Mouse (Mus musculus): ENCODE results near the gene Wee2. TPM values are rescaled to one million over a fixed set of nuclear protein-coding genes. Genes with fewer than 3 reads are reported as not detected.

The Wee2 gene
- total RNA-seq, 2 experiments from 2014 or later, result not detected

DNA sequence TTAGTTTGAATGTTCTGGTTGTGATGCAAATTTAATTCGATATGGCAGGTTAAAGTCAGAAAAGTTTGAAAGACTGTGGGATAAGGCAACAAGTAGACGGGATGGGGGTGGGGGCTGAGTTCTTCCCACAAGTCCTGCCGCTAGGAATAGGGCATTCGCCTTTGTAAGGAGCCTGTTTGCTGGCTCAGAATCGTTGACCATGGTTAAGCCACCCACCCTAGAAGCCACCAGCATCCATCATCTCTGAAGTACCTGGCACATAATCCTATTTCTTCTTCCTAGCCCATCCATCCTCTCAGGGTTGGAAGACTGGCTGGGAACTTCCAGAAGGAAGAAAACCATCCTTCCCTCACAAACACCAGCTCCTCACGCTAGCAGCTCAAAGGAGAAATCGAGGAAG, 4.2 kb upstream of the Wee2 start:
- no peak for ATAC-seq (replicated peaks; ENCODE audit: low FRiP score, poor library complexity, severe bottlenecking)

DNA sequence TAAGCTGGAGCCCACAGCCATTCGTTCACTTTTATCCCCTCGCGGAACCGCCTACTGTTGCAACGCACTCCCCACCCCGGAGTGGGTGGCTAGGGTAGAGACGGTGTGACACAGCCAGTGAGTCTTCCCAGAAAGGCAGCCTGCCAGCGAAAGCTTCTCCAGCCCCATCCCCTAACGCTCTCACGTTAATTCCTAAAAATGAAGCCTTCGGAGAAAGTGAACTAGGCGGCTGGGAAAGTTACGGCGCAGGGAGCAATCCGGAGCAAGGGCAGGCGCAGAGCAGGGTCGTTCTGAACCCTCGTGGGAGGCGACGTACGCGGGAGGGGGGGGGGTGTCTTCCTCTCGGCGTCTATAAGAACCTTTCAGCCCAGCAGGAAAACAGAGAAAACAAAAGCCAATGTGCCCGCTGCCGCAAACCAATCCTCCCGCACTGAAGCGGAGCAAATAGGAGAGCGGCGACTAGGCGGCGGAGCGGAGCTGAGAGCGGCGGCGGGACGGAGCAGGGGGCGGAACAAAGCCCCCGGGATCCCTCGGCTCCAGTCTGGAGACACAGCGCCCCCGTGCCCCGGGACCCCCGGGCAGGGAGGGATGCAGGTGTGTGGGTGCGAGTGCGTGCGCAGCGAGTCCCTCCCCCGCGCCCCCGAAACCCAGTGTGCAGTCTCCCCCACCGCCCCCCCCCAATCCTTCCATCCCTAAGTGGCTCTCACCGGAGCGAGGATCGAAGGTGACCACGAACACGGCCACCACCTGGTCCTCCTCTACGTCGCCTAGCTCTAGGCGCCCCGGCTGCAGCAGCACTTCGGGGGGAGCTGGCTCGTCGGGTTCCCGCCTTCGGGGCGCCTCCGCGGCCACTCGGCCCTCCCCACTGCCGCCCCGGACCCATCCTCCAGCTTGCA, 3.5 kb upstream of the Wee2 start:
- ATAC-seq (replicated peaks; ENCODE audit: low FRiP score, poor library complexity, severe bottlenecking), result no peak

DNA sequence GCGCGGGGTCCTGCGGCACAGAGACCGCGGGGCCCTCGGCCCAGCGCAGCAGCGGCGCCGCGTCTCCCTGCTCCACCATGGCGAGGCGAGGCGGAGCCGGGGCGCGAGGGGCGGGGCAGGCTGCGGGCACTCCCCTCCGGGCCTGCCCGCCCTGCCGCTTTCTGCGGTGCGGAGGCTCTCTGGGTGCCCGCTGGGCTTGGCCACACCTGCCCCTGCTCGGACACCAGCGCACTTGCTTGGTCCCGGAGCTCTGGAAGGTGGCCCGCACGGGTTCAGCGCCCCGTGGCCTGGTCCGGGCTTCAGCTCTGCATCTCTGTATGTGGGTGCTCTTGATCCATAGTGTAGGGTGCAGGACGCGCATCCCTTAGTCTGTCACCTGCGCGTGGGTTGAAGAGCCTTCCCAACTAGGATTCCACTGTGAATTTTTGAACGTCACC, 2.8 kb upstream of the Wee2 start, which contains the start of gene E330009J07Rik:
TSS of gene E330009J07Rik (minus strand) at position 89 of the 437 bp plus-strand sequence.
- ATAC-seq (replicated peaks; ENCODE audit: low FRiP score, poor library complexity, severe bottlenecking), result no peak; the same call in 1 of the 2 replicates

DNA sequence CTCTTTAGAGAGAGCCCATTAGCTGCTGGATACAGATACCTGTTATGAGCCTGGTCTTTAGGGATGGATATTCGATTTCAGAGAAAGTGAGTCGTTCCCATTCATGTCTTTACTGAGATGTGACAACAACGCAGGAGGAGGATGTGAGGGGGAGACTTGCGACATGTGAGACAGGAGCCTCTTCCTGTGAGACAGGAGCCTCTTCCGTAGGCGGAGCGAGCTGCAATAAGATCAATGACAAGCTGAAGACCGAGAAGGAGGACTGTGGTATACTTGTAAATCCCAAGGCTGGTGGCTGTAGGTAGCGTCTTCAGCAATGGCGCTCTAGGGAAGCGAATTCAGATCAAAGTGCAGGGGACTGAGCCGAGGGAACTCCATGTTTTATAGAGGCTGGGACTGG, 843 bp downstream of the Wee2 start:
- no peak for ATAC-seq (replicated peaks; ENCODE audit: low FRiP score, poor library complexity, severe bottlenecking)

DNA sequence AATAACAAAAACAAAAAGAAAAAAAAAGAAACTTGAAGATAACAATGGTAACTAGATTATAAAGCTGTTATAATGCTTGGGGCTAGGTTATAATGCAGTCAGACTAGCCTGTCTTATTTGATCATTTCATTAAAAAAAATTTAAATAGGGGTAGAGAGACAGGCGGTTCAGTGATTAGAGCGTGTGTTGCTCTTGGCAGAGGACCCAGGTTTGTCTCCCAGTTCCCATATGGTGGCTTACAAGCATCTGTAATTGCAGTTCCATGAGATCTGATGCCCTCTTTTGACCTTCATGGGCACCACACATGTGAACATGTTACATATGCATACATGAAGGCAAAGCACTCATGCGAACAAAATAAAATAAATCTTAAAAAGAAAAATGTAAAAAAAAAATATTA, 2.4 kb downstream of the Wee2 start:
- no peak for ATAC-seq (replicated peaks; ENCODE audit: low FRiP score, poor library complexity, severe bottlenecking)

DNA sequence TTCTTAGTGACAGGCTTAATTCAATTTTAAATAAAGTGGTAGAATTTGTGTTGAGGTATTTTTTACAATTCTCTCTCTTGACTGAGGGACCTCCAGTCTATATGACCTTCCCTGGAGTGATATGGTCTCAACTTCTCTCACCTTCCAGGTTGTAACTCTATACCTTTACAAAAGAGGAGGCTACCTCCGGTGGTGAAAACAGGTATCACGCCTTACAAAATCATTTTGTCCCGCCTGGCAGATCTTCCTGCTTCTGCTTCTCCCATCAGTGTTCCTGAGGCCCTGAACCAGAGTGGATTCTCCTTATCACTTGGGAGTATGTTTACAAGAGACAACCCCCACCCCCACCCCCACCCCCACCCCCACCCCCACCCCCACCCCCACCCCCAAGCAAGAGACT, 2.9 kb downstream of the Wee2 start:
- ATAC-seq (replicated peaks; ENCODE audit: low FRiP score, poor library complexity, severe bottlenecking), result no peak

DNA sequence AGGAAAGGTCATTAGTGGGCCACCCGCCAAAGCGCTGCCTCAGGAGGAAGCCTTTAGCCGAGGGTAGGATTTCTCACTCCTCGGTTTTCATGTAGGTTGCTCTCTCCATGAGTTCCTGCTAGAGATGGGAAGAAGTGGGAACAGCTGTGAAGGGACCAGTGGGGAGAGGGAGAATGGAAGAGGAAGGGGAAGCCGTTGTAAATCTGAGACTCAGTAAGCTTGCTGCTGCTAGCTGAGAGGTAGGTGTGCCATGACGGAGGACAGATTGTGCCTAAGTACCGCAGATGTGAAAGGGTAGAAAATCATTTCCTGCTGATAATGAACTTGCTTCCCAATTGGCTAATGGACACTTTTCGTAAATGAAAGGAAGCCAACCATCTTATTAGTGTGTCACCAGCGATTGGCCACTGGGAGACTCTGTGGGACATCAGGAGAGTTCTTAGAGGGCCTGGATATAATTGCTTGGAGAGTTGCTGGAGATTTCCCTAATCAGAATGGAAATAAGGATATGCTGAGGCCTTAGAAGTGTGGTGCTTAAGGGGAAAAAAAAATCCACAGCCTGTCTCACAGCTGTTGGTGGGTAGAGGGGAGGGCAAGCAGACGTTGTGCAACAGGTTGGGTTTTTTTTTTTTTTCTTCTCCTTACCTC, 4.5 kb downstream of the Wee2 start:
- ATAC-seq (replicated peaks; ENCODE audit: low FRiP score, poor library complexity, severe bottlenecking), result no peak

DNA sequence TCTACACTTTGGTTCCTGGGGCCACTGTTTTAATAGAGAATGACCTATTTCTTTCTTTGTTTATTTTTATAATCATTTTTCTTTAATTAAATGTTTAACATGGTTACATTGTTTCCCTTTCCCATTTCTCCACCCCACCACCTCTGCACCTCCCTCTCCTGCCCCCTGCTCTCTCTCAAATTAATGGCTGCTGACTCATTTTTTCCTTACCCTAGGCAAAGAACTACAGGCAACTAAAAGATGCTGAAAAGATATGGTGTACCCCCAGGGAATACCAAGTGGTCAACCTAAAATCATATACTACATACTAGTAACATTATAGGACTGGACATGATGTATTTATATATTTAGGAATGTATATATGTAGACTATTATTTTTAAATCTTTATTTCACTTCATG, 9.7 kb downstream of the Wee2 start:
- no peak for ATAC-seq (replicated peaks; ENCODE audit: low FRiP score, poor library complexity, severe bottlenecking)

DNA sequence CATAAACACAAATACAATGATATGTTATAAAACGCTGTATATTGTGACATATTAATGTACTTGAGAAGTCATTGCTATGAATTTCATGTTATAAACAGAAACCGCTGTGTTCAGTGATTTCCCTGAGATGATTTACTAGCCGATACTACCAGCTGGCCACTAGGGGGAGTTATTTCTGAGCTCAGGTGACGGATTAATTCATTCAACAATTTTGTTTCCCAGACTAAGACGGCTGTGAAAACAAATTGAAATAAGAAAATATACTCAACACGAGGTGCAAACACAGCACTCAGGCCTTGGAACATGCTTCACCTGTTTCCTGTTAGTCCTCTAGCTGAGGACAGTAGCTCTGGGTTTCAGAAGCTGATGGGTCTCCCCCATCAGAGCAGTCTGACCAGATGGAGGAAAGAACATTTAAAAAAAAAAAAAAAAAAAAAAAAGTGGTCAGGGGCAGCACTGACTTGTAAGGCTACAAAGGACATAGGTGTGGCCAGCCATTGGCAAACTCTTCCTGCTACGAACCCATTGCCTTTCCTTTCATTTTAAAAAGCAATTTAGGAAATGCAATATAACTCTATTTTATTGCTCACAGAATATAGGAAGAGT, 15.7 kb downstream of the Wee2 start:
- no peak; the same call in 1 of the 2 replicates for ATAC-seq (replicated peaks; ENCODE audit: low FRiP score, poor library complexity, severe bottlenecking)

DNA sequence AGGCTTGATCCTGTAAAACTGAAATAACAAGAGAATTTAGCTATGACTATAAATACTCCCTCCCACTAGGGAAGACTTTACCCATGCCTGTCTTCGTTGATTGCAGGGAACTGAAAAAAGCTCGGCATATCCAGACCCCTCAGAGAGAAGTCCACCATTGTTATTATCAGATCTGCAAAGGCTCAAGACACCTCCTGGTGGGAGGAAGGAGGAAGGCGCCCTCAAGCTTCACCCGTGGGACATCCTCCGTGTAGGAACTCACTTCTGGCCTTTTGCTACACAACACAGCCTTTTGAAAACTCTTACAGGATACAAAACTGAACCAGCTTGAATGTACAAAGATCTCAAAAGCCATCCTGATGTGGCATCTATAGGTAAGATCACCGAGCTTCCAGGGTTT, 26.8 kb downstream of the Wee2 start:
- no peak for ATAC-seq (replicated peaks; ENCODE audit: low FRiP score, poor library complexity, severe bottlenecking)

DNA sequence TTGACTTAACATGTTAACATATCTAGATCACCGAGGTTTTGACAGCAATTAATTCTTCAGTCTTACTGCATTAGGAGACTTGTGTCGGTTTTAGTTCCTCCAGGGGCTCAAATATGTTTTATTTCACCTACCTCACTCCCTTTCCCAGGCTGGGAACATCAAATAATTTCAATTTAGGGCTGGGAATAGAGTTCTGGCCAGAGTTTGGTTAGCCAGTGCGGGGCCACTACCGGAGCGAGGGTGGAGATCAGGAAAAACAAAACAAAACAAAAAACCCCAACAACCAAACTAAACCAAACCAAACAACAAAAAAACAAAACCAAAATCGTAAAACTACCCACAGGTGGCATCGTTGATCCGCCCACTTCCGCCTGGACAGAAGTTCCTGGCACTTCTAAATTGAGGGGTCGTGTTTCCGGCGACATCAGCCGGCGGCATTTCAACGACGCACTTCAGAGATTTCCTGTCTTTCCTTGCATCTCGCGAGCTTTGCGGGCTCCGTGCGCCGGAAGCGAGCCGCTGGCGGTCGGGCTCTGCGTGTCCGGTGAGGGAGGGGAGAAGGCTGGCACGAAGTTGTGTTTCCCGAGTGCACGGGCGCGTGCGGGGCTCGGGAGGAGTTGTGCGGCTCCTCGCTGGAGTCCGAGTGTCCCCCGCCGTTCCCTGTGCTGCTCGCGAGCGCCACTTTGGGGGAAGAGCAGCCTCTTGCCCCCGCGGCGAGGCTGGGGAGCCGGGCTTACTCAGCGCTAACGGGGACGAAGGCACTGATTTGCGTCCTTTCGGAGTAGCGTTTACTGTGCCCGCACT, 32.2 kb downstream of the Wee2 start, which contains the start of gene Ssbp1:
TSS of gene Ssbp1 (plus strand) at position 437 of the 804 bp plus-strand sequence.
- peak; percentile 98 for ATAC-seq (replicated peaks; ENCODE audit: low FRiP score, poor library complexity, severe bottlenecking)

DNA sequence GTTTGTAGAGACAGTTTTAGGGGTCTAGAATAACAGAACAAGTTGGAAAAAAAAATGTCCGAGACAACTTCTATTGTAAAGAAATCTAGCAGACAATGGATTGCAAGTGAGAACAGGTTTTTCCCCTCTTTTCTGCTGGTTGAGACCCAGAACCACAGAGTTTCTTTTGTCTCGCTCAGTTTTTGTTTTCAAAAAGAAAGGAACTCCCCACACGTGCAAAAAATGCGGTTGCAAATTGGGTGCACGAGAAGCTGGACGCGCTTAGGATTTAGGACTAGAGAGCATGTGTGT, 32.8 kb downstream of the Wee2 start:
- ATAC-seq (replicated peaks; ENCODE audit: low FRiP score, poor library complexity, severe bottlenecking), result no peak

DNA sequence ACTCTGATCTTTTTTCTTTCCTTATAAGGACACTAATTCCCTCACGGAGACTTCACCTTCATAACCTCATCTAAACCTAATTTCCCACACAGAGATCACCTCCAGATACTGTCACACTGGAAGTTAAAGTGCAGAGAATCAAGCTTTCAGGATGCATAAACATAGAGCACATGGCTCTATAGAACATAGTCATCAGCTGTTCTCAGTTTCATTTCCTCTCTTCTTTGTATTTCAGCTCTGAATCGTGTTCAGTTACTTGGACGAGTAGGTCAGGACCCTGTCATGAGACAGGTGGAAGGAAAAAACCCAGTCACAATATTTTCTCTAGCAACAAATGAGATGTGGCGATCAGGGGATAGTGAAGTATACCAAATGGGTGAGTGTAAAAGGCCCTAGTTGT, 37.2 kb downstream of the Wee2 start:
- ATAC-seq (replicated peaks; ENCODE audit: low FRiP score, poor library complexity, severe bottlenecking), result no peak

DNA sequence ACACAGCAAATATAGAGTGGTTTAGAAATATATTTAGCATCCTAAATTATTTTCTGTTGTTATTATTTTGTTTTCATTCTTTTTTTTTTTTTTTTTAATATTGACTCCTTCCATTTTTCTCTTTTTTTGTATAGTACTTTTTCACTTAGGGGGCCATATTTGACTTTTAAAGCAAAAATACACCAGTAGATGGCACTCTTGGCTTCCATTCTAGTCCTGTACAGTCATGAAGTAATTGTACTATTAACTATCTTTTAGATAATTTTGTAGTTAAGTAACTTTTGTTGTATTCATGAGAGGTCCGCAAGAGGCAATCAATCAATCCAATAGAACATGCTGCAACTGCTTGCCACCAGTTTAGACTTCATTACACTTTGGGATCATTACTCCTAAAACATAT, 40.8 kb downstream of the Wee2 start:
- no peak for ATAC-seq (replicated peaks; ENCODE audit: low FRiP score, poor library complexity, severe bottlenecking)

DNA sequence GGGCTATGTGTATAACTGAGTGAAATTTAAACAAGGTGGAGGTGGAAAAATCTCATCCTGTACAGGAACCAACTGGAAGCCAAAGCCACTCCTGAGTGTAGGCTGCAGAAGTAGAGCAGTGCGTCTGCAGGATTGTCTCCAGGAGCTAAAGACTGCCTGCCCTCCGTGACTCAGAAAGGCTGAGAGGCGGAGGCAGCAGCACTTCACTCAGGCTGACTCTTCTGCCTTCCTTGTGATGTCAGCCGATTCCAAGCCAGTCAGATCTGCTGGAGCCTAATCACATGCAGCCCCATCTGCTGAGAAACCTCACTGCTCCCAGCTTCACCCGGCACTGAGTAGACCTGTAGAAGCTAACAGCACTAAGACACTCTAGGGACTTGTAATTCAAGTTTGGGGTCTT, 43.4 kb downstream of the Wee2 start:
- ATAC-seq (replicated peaks; ENCODE audit: low FRiP score, poor library complexity, severe bottlenecking), result no peak

DNA sequence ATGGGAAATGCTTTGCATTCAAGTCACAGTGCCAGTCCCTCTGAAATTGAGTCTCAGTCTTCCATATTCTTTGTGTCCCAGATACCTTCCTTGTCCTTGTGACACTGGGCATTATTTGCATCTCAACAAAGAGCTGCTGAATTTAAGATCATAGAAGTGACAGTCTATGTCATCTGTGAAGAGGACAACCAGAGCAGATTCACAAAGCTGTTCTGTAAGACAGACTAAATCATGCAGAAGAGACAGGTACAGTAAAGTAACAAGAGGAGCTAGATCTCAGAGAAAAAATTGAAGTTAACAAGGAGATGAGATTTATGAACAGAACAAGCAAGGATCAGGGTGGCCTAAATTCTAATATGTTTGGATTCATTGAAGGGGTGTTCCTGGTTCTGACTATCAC, 52.0 kb downstream of the Wee2 start, which contains the start of gene Tas2r137:
TSS of gene Tas2r137 (plus strand) at position 301 of the 400 bp plus-strand sequence.
- ATAC-seq (replicated peaks; ENCODE audit: low FRiP score, poor library complexity, severe bottlenecking), result no peak

DNA sequence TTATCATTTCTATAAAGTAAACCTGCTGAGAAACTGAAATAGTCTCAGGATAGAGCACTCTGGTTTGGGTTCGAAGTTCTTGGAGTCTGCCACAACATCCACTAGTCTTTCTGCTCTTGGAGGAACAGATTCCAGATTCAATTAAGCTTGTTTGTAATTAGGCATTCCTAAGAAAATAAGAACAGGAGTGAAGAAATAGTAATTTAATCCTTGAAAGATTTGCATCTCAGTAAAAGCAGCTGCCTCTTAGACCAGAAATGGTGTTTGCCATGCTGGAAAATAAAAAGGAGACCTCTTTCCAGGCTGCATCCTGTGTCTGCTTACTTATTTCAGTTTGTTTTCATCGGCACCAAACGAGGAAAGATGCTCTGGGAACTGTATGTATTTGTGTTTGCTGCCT, 54.3 kb downstream of the Wee2 start, which contains the start of gene Tas2r108:
TSS of gene Tas2r108 (plus strand) at position 301 of the 400 bp plus-strand sequence.
- no peak for ATAC-seq (replicated peaks; ENCODE audit: low FRiP score, poor library complexity, severe bottlenecking)

Data from erythroblast, adult 5-6 weeks (primary cell).